Comparison of ENCODE assay signal across 17 mouse cellular contexts in the genomic region with DNA sequence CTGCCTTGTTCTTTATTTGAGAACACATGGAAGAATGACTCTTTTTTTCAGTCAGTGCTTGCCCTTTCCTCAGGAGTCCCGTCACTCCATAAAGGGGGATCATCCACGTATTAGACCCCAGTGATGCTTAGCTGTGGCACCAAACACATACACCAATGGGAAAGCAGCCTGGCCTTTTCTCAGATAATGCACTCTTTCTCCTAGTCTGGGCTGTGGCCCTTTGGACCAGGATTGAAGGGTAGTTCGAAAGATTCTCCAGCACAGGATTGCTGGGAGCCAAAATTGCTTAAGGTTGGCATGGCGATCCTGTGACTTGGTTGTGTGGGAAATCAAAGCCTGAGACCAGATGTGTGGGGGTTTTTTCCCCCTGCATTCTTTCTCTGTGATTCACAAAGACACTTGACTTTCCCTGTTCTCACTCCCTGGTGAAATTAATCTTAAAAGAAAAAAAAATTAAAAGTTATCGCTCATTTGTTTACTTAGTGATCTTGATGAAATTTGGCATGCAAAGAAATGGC.
DNase-seq lines count a peak whose midpoint lies in the region; ATAC-seq lines count a peak whose summit lies in the region.
"Had no signal": no experiment of that assay in that cellular context is flagged by ENCODE, and none has a peak within 500 bp of the region (broad histone marks: within the 10 kb centered on the region; RNA-seq: fewer than 3 reads in every experiment).

No protein-coding gene starts in this region.

- H3K27me3 ChIP-seq in neural tube, embryonic 11.5 days (ENCODE audit: control insufficient read depth, insufficient read depth, low read length): no peaks in the 10 kb centered on the region
- H3K27me3 ChIP-seq in hindbrain, embryonic 10.5 days (ENCODE audit: insufficient read depth, poor library complexity, severe bottlenecking): no peaks in the 10 kb centered on the region
- H3K27me3 ChIP-seq in midbrain, embryonic 12.5 days: no peaks in the 10 kb centered on the region
- H3K27me3 ChIP-seq: intestine, embryonic 15.5 days; stomach, embryonic 15.5 days had no signal

- WGBS in neural tube, embryonic 11.5 days: 40% methylated on average over 5 of the region's 5 CpGs
- 30% methylated on average over 5 of the region's 5 CpGs for WGBS in hindbrain, embryonic 10.5 days
- WGBS in midbrain, embryonic 12.5 days: 10% methylated on average over 5 of the region's 5 CpGs

- H3K27ac ChIP-seq in neural tube, embryonic 11.5 days (ENCODE audit: low read depth, low read length): no peak overlapping the region
- peak overlapping the region; percentile 66 for H3K27ac ChIP-seq in hindbrain, embryonic 10.5 days
- peak overlapping the region; percentile 83 for H3K27ac ChIP-seq in midbrain, embryonic 12.5 days (replicated peaks)
- H3K27ac ChIP-seq: heart, adult 2 months; intestine, embryonic 15.5 days; liver, embryonic 14.5 days; stomach, embryonic 15.5 days had no signal

- H3K9ac ChIP-seq in neural tube, embryonic 11.5 days (ENCODE audit: low read length): no peak overlapping the region
- no peak overlapping the region for H3K9ac ChIP-seq in midbrain, embryonic 12.5 days (replicated peaks)
- H3K9ac ChIP-seq: intestine, embryonic 15.5 days; liver, embryonic 14.5 days; stomach, embryonic 15.5 days had no signal

- peak; percentile 46 for ATAC-seq in neural tube, embryonic 11.5 days (ENCODE audit: insufficient read depth, low FRiP score, low TSS enrichment)
- no peak for ATAC-seq in midbrain, embryonic 12.5 days (ENCODE audit: low FRiP score, low read depth)
- ATAC-seq in erythroid progenitor cell, adult 5-6 weeks (replicated peaks; ENCODE audit: low FRiP score, poor library complexity, severe bottlenecking): no peak
- ATAC-seq: intestine, embryonic 15.5 days had no signal

- intact Hi-C loops in left cerebral cortex, postnatal 14 days (cut with DNase I): no loop called here

- no peak overlapping the region for H3K4me2 ChIP-seq in neural tube, embryonic 11.5 days (ENCODE audit: low read depth)
- no peak overlapping the region for H3K4me2 ChIP-seq in midbrain, embryonic 12.5 days (replicated peaks)
- H3K4me2 ChIP-seq: intestine, embryonic 15.5 days; stomach, embryonic 15.5 days had no signal

- H3K4me1 ChIP-seq in neural tube, embryonic 11.5 days (ENCODE audit: control insufficient read depth, insufficient read depth, low read length): peaks cover 13% of the 10 kb centered on the region
- H3K4me1 ChIP-seq in hindbrain, embryonic 10.5 days (replicated peaks): peaks cover 56% of the 10 kb centered on the region
- H3K4me1 ChIP-seq in midbrain, embryonic 12.5 days: peaks cover 39% of the 10 kb centered on the region
- H3K4me1 ChIP-seq: intestine, embryonic 15.5 days; stomach, embryonic 15.5 days had no signal

- no peaks in the 10 kb centered on the region for H3K9me3 ChIP-seq in neural tube, embryonic 11.5 days (ENCODE audit: control insufficient read depth, low read length)
- no peaks in the 10 kb centered on the region for H3K9me3 ChIP-seq in hindbrain, embryonic 10.5 days
- H3K9me3 ChIP-seq in midbrain, embryonic 12.5 days: no peaks in the 10 kb centered on the region
- H3K9me3 ChIP-seq: intestine, embryonic 15.5 days; stomach, embryonic 15.5 days had no signal

- no peaks in the 10 kb centered on the region for H3K36me3 ChIP-seq in neural tube, embryonic 11.5 days (ENCODE audit: control insufficient read depth, insufficient read depth, low read length)
- peaks cover 6% of the 10 kb centered on the region; the same call in 1 of the 2 replicates for H3K36me3 ChIP-seq in hindbrain, embryonic 10.5 days
- peaks cover 15% of the 10 kb centered on the region; the same call in 1 of the 2 replicates for H3K36me3 ChIP-seq in midbrain, embryonic 12.5 days
- H3K36me3 ChIP-seq: intestine, embryonic 15.5 days; stomach, embryonic 15.5 days had no signal

- DNase-seq in neural tube, embryonic 11.5 days (ENCODE audit: low spot score): peak; percentile 43
- no peak for DNase-seq in neural tube, embryonic 10.5 days (ENCODE audit: extremely low spot score, low spot score)
- DNase-seq in hindbrain, embryonic 10.5 days (ENCODE audit: low spot score): peak; percentile 35
- DNase-seq in urinary bladder, postnatal 14 days (ENCODE audit: low spot score): no peak
- DNase-seq in left cerebral cortex, postnatal 14 days (ENCODE audit: low spot score in 2 of 2): no peak
- no peak for DNase-seq in right cerebral cortex, postnatal 36 days (ENCODE audit: low spot score in 2 of 2)
- DNase-seq: cerebellum, adult 11 months; cerebellum, postnatal 36 days; heart, adult 2 months; kidney, postnatal 10 days; thymus, postnatal 36 days had no signal

- no peak overlapping the region for H3K4me3 ChIP-seq in neural tube, embryonic 11.5 days (ENCODE audit: low read depth, low read length)
- no peak overlapping the region for H3K4me3 ChIP-seq in hindbrain, embryonic 10.5 days
- H3K4me3 ChIP-seq in midbrain, embryonic 12.5 days: no peak overlapping the region
- H3K4me3 ChIP-seq: erythroblast, embryonic 14.5 days; heart, adult 2 months; intestine, embryonic 15.5 days; stomach, embryonic 15.5 days had no signal

Comparison
In these comparisons a context has a peak if more than half of its experiments do, and no peak if none do; other contexts are left out.
1. DNase-seq: peak in neural tube, embryonic 11.5 days (single experiment) and hindbrain, embryonic 10.5 days (single experiment); none in neural tube, embryonic 10.5 days (single experiment), urinary bladder, postnatal 14 days (single experiment), left cerebral cortex, postnatal 14 days (0 of 2) and right cerebral cortex, postnatal 36 days (0 of 2).